Mouse (Mus musculus) liver (tissue): ENCODE measurements at regions not wholly inside any gene's neighbourhood (a gene's known extent, or its start where the extent isn't known, plus 50 kb on each side); places are given as distances from the start of the nearest gene placed in this dataset.

Experiments used
- DNase-seq: peaks from one replicate; pipeline ENCODE4 v3.0.0-alpha.2; 2020; ENCODE audit warnings: mixed read lengths

DNA sequence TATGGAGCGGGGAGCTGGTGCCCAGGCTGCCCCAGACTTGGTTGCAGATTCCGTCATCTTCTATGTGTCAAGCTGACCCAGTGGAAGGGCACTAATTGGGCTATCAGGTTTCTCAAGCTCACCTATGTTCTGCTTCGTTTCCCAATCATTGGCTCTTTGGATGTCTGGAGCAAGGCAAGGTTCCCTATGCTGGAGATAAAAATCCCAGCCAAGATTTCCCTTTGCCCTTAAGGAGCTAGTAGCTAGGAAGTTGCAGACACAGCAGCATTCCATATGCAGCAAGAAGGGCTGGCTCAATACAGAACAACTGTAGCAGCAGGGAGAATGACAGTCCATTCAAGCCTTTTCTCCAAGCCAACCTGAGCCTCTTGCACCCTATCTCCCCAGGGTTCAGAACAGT lies 159.2 kb upstream of the Zfp706 start:
- no peak for DNase-seq

DNA sequence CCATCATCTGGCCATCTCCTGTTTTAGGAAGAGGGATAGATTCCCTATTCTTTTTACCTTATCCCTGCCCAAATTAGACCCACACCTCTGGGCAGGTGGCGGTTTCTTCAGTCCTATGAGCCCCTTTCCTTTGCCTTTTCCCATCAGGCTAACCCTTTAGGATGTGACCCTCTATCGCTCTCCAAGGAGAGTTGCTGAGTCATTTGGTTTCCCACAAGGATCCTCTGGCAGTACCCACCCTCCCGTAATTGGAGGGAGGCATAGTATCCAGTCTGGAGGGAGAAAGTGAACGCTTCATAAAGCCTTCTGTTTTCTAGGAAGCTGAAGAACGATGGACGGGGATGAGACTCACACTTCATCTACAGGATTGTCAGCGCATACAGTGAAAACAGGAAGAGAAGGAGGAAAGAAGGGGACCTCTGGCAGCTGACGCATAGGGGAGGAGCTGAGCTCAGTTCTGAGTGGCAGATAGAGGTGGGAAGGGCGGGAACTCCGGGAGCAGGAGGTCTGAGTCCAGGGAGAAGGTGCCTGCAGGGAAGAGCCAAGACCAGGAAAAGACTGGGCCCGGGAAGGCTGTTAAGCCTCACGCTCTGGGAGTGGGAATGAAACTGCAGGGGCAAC lies 158.4 kb upstream of the Zfp706 start:
- peak; percentile 6 for DNase-seq

GRCm38 (mm10) chr15:37165216-37165615 lies 157.6 kb upstream of the Zfp706 start:
- DNase-seq, result no peak

DNA sequence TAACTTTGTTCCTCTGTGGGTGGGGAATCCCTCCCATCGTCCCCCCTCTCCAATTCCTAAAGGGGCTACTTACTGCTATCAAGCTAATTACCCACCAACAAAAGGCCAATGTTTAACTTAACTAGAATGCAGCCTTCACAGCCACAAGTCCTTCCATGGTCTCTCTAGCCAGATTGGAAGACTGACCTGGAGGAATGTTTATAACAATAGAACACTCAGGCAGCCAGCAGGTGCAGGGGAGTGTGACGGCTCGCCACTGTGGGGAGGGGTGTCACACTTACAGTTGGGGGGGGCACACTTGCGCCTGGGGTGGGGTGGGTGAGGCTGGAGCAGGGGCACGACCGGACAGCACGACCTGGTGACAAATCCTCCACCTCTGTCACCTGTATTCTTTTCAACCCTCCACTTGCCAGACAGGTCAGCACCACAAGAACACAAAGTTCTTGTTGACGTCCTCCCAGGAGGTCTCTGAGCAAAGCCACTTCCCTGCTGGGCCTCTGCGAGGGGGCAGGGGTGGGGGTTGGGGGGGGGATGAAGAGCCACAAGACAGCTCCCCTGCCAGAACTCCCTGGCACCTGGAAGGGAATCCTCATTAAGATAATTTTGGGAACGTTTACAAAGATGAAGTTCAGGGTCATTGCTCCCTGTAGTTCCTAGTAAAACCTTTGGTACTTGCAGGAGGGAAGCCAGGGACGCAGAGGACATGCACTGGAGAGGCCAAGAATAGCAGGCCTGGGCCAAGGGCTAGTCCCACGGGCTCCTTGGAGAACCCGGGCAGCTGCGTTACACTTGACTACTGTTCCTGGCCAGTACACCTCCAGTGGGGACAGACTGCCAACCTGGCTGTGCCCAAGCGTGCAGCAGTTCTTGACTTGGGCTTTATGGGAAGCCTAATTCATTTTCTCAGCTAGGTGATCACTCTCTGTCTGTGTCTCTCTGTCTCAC lies 156.9 kb upstream of the Zfp706 start:
- DNase-seq, result no peak

DNA sequence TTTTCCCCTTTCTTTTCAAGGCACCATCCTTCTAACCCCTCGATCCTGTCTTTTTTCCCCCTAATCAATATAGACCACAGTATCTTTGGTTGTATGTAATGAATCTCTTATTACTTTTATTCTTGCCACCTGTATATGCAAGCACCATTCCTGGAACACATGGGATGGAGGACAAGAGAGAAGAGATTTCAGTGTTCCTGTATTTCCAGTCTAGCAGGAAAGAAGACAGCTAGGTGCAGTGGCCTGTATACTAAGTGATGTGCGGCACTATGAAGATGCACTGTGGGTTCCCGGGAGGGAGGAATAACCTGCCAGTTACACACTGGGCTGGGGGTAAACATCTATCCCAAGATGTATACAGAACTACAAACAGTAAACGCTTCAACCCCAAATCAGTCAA lies 152.4 kb upstream of the Zfp706 start:
- DNase-seq, result no peak

DNA sequence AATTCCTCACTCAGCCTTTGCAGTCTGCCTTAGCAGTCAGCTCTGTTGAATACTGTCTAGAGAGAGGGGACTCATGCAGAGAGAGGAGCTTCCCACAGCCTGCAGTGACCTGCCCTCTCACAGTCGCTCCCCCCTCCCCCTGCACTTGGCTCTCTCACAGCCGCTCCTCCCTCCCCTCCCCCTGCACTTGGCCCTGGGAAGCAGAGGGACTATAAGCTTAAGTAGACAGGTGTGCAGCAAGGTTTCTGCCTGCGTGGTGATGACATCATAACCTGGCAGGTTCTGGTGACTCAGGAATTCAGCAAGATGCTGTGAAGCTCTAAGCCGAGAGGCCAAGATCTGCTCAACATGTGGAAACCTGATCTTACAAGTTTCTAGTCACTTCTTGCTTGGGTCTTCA lies 151.8 kb upstream of the Zfp706 start:
- peak; percentile 16 for DNase-seq

DNA sequence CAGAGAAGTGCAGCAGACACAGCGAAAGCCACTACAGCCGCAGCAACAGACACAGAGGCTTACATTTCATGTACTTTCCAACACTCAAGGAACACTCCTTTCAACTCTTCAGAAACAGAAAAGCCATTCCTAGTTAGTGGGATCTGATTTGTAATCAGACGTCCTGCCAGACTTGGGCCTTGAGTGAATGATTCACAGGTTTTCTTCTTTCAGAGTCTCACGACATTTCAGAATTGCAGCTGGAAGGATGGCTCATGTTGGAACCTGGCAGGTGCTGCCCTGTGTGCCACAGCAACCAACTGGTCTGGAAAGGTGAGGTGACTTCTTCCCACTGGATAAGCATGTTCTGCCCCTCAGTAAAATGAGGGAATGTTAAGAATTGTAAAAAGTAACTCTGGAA lies 149.8 kb upstream of the Zfp706 start:
- no peak for DNase-seq

- DNase-seq, result no peak
Measured at GRCm38 (mm10) chr15:37154934-37155333, 147.4 kb upstream of the Zfp706 start.

GRCm38 (mm10) chr15:37153177-37153576 lies 145.6 kb upstream of the Zfp706 start:
- no peak for DNase-seq

- peak; percentile 54 for DNase-seq
Measured at GRCm38 (mm10) chr15:37135590-37136164, 128.1 kb upstream of the Zfp706 start.

GRCm38 (mm10) chr15:37134913-37135589 lies 127.5 kb upstream of the Zfp706 start:
- DNase-seq, result peak; percentile 13

GRCm38 (mm10) chr15:37134386-37134785 lies 126.8 kb upstream of the Zfp706 start:
- no peak for DNase-seq

GRCm38 (mm10) chr15:37133916-37134315 lies 126.3 kb upstream of the Zfp706 start:
- DNase-seq, result no peak

DNA sequence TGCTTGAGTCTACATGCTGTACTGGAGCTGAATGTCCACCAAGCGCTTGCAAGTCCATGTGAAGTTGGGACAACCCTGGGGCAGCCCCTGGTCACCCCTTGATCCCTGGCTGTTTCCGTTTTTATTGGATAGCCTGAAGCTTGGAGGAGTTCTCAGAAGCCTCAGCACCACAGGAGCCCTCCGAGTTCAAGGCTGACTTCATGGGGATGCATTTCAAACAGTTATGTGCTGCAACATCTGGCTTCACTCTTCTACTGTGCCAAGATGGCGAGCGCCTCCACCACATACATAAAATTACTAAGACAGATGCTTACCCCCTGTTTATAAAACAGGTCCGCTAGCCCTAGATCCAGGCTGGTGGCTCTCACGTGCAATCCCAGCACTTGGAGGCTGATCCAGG lies 120.1 kb upstream of the Zfp706 start:
- no peak for DNase-seq

DNA sequence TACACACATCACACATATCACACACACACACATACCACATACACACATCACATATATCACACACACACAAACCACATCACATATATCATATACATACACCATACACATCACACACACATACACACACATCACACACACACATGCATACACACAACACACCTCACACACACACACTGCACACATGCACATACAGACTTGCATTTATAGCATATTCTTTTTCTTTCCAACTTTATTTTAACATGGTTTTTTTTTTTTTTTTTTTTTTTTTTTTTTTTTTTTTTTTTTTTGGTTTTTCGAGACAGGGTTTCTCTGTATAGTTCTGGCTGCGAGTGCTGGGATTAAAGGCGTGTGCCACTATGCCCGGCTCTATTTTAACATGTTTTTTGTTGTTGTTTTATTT lies 119.6 kb upstream of the Zfp706 start:
- DNase-seq, result no peak

GRCm38 (mm10) chr15:37125823-37126222 lies 118.2 kb upstream of the Zfp706 start:
- DNase-seq, result no peak

GRCm38 (mm10) chr15:37124951-37125350 lies 117.4 kb upstream of the Zfp706 start:
- DNase-seq, result no peak

- no peak for DNase-seq
Measured at GRCm38 (mm10) chr15:37124299-37124698, 116.7 kb upstream of the Zfp706 start.

GRCm38 (mm10) chr15:37120381-37120780 lies 112.8 kb upstream of the Zfp706 start:
- DNase-seq, result peak; percentile 64

DNA sequence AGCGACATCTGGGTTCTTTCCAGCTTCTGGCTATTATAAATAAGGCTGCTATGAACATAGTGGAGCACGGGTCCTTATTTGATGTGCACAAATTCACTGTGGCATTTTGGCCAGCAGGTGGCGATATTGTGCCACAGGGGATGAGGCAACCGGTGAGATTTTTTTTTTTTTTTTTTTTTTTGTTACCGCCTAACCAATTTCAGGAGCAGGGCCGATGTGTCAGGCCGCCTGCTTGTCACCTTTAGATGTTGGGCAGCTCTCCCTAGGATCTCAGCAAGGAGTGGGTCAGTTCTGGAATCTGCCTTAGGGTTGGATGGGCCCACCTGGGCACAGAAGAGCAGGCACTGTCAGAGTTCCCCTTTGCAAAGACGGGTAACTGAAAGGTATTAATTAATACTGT lies 106.5 kb upstream of the Zfp706 start:
- peak; percentile 84 for DNase-seq

DNA sequence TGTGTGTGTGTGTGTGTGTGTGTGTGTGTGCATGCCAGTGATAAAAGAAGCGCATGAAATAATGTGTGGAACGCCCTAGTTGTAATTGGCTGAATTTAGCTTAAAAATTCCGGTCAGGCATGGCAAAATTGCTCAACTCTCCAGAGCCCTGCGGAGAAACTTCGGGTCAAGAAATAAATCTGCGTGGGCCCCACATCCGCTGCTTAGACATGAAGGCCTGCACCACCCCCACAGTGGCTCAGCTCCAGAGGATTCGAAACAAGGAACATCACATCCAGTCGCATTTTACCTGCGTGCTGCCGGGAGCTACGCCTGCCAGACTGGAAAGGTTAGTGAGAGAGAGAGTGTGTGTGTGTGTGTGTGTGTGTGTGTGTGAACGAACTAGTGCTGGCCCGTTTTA lies 102.9 kb upstream of the Zfp706 start:
- no peak for DNase-seq

- DNase-seq, result no peak
Measured at GRCm38 (mm10) chr15:37102035-37102555, 94.5 kb upstream of the Zfp706 start.

DNA sequence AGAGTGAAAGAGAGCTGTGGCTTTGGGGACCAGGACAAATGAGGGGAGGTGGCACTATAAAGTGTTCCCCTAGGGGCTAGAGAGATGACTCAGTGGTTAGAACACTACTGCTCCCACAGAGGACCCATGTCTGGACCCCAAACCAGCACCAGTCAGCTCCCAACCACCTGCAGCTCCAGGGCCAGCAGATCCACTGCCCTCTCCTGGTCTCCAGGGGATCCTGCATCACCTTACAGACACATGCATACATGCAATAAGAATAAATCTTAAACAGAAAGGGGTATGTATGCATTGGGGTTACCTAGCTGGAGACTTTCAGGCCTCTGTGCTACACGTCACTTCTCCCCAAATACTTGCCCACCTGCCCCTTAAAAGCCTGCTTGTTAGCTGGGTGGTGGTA lies 93.8 kb upstream of the Zfp706 start:
- DNase-seq, result peak; percentile 8
